Mouse (Mus musculus): ENCODE measurements around the gene Nabp1. TPM values are rescaled to one million over a fixed set of nuclear protein-coding genes. Genes with fewer than 3 reads are reported as not detected.
A peak's percentile ranks its signal among the peaks of the same experiment; 100 is the strongest.

Gene Nabp1
- polyA plus RNA-seq (2015; fragmentation: Nextera tagmentation; extraction: Ambion mirVana) = 37.7 and 42.6 TPM in 2 replicates

- ATAC-seq (replicated peaks; ENCODE audit: low FRiP score, low read depth) (peak; percentile 100), DNase-seq (ENCODE audit: low spot score) (peak; percentile 99)
- no peaks in the 10 kb centered on the region for H3K27me3 ChIP-seq (ENCODE audit: insufficient read depth, low read length)
- TF ChIP-seq CTCF (IDR thresholded peaks at IDR 0.05; ENCODE audit: low read depth) = peak; percentile 67
- H3K36me3 ChIP-seq (ENCODE audit: insufficient read depth, low read length) = no peaks in the 10 kb centered on the region
- H3K9me3 ChIP-seq (replicated peaks; ENCODE audit: low read length) = no peaks in the 10 kb centered on the region
- H3K27ac ChIP-seq = peak within 1 kb of the TSS; percentile 85
- H3K4me3 ChIP-seq (replicated peaks; ENCODE audit: low read depth, low read length) = peak within 1 kb of the TSS; percentile 55
- H3K9ac ChIP-seq (ENCODE audit: low read depth, low read length) = peak within 1 kb of the TSS; percentile 69
- 0 out of 2 replicates have a peak, but pooled peaks cover 4% of the 10 kb centered on the region for H3K4me1 ChIP-seq (replicated peaks; ENCODE audit: insufficient read depth, low read length)
- WGBS = under 1% methylated on average over 48 of the region's 51 CpGs
- H3K4me2 ChIP-seq (ENCODE audit: low read length) = peak within 1 kb of the TSS; percentile 97
These were observed at the start of gene Nabp1 for GRCm38 (mm10) chr1:51478262-51479026. Gene Nabp1 (minus strand): TSS chr1:51478425.

DNA sequence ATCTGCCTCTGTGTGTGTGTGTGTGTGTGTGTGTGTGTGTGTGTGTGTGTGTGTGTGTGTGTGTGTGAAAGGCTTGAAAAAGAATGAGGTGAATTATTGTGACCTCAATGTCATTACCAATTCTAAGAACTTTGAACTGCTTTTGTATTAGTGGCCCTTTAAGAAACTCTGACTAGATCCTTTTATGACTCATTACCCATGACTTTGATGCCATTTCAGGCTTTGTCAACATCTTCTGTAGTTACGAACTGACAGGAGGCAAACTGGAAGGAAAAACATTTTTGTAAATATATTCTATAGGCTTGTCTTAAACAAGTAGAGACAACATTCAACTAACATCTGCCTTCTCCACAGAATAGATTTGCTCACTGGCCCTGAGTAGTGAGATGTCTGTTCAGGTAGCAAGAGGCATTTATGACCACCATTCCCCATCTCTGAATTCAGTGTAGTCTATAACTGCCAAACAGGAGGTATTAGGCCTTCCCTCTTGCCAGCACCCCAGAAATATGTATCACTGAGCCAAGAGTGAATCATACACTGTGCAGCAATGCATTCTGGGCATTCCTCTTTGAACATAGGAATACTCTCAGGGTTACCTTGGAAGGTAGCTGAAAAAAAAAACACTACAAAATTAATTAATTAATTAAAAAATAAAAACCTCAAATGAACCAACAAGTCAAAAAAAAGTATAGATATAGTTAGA, 47.5 kb upstream of the Nabp1 start:
- H3K36me3 ChIP-seq (ENCODE audit: insufficient read depth, low read length) = no peaks in the 10 kb centered on the region
- 52% methylated on average over 1 of the region's 1 CpGs for WGBS
- no peak for TF ChIP-seq CTCF (IDR thresholded peaks at IDR 0.05; ENCODE audit: low read depth)
- no peak for ATAC-seq (replicated peaks; ENCODE audit: low FRiP score, low read depth)
- H3K27ac ChIP-seq = no peak overlapping the region
- H3K4me2 ChIP-seq (ENCODE audit: low read length) = no peak overlapping the region
- H3K4me3 ChIP-seq (replicated peaks; ENCODE audit: low read depth, low read length) = no peak overlapping the region
- H3K27me3 ChIP-seq (ENCODE audit: insufficient read depth, low read length) = no peaks in the 10 kb centered on the region
- H3K4me1 ChIP-seq (replicated peaks; ENCODE audit: insufficient read depth, low read length) = 0 out of 2 replicates have a peak, but pooled peaks cover 9% of the 10 kb centered on the region
- no peak overlapping the region for H3K9ac ChIP-seq (ENCODE audit: low read depth, low read length)
- H3K9me3 ChIP-seq (replicated peaks; ENCODE audit: low read length) = no peaks in the 10 kb centered on the region
- no peak for DNase-seq (ENCODE audit: low spot score)

DNA sequence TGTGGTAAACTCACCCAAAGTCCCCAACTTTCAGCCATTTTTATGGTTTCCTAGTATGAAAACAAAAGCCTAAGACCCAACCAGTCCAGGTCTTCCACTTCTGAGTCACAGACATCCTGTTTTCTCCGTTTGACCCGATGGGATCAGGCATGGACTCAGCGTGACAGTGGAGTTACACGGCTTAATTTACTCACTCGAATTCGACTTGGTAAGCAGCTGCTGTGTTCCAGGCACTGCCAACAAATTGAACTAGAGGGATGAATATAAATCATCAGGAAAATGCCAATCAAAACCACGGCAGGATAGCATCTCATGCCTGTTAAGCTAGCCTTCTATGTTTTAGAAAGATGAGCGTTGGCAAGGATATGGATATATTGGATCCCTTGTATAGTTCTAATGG, 43.4 kb upstream of the Nabp1 start:
- Histone ChIP-seq H3K36me3 (ENCODE audit: insufficient read depth, low read length) (no peaks in the 10 kb centered on the region), H3K27ac (no peak overlapping the region), H3K27me3 (ENCODE audit: insufficient read depth, low read length) (no peaks in the 10 kb centered on the region), H3K9ac (ENCODE audit: low read depth, low read length) (no peak overlapping the region), H3K4me1 (replicated peaks; ENCODE audit: insufficient read depth, low read length) (no peaks in the 10 kb centered on the region), H3K4me2 (ENCODE audit: low read length) (no peak overlapping the region), H3K9me3 (replicated peaks; ENCODE audit: low read length) (no peaks in the 10 kb centered on the region), H3K4me3 (replicated peaks; ENCODE audit: low read depth, low read length) (no peak overlapping the region)
- 79% methylated on average over 8 of the region's 8 CpGs for WGBS
- DNase-seq (ENCODE audit: low spot score) = no peak
- no peak for ATAC-seq (replicated peaks; ENCODE audit: low FRiP score, low read depth)
- TF ChIP-seq CTCF (IDR thresholded peaks at IDR 0.05; ENCODE audit: low read depth) = no peak

DNA sequence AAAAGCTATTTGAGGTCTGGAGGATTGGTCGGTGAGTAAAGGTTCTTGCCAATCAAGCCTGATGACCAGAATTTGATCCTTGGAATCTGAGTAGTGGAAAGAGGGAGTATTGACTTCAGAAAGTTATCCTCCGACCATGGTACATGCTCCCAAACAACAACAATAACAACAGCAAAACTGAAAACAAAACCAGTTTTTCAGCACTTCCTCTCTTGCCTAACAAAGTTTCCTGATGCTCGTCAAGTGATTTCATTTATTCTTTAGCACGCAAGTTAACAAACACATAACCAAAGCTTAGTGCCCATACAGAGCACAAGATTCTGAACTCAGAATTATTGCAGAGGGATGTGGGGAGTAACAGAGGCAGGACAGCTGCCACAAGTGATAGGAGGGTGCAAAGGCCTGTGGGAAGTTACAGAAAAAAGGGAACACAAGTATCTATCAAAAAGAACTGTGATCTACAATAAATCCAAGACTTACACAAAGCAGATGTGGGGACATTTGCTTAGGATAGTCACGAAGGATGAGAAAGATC, 42.1 kb upstream of the Nabp1 start:
- no peaks in the 10 kb centered on the region for H3K9me3 ChIP-seq (replicated peaks; ENCODE audit: low read length)
- no peak overlapping the region for H3K9ac ChIP-seq (ENCODE audit: low read depth, low read length)
- no peaks in the 10 kb centered on the region for H3K36me3 ChIP-seq (ENCODE audit: insufficient read depth, low read length)
- H3K27ac ChIP-seq = no peak overlapping the region
- no peak overlapping the region for H3K4me2 ChIP-seq (ENCODE audit: low read length)
- ATAC-seq (replicated peaks; ENCODE audit: low FRiP score, low read depth) = no peak
- no peak overlapping the region for H3K4me3 ChIP-seq (replicated peaks; ENCODE audit: low read depth, low read length)
- no peak for DNase-seq (ENCODE audit: low spot score)
- no peaks in the 10 kb centered on the region for H3K4me1 ChIP-seq (replicated peaks; ENCODE audit: insufficient read depth, low read length)
- TF ChIP-seq CTCF (IDR thresholded peaks at IDR 0.05; ENCODE audit: low read depth) = no peak
- no peaks in the 10 kb centered on the region for H3K27me3 ChIP-seq (ENCODE audit: insufficient read depth, low read length)
- WGBS = 68% methylated on average over 5 of the region's 5 CpGs

- ATAC-seq (replicated peaks; ENCODE audit: low FRiP score, low read depth) (no peak), DNase-seq (ENCODE audit: low spot score) (no peak)
- H3K27me3 ChIP-seq (ENCODE audit: insufficient read depth, low read length) = no peaks in the 10 kb centered on the region
- H3K27ac ChIP-seq = no peak overlapping the region
- no peak overlapping the region for H3K4me2 ChIP-seq (ENCODE audit: low read length)
- peaks cover 9% of the 10 kb centered on the region for H3K4me1 ChIP-seq (replicated peaks; ENCODE audit: insufficient read depth, low read length)
- H3K9ac ChIP-seq (ENCODE audit: low read depth, low read length) = no peak overlapping the region
- no peak overlapping the region for H3K4me3 ChIP-seq (replicated peaks; ENCODE audit: low read depth, low read length)
- H3K9me3 ChIP-seq (replicated peaks; ENCODE audit: low read length) = no peaks in the 10 kb centered on the region
- WGBS = 89% methylated on average over 3 of the region's 3 CpGs
- no peak for TF ChIP-seq CTCF (IDR thresholded peaks at IDR 0.05; ENCODE audit: low read depth)
- H3K36me3 ChIP-seq (ENCODE audit: insufficient read depth, low read length) = no peaks in the 10 kb centered on the region
These were observed 40.9 kb upstream of the Nabp1 start for GRCm38 (mm10) chr1:51519112-51519511.

DNA sequence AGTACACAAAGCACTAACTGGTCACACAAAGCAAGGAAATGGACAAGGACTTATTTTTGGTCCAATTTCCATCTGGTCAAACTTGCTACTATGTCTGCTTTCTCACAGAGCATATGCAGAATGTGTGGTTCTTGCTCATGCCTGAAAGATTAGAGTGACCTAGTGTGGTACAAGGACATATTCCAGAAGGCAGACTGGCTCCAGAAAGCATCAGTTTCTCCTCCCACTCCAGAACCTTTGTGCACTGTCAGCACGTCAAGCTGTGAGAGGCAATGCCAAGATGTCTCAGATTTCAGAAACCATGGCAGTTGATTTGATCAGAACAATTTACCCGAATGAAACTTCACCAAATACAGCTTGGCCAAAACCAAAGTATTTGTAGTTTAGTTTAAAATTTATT, 37.4 kb upstream of the Nabp1 start:
- Histone ChIP-seq H3K9me3 (replicated peaks; ENCODE audit: low read length) (no peaks in the 10 kb centered on the region), H3K9ac (ENCODE audit: low read depth, low read length) (no peak overlapping the region), H3K4me2 (ENCODE audit: low read length) (no peak overlapping the region), H3K27ac (peak overlapping the region; percentile 42; the same call in 1 of the 2 replicates), H3K4me1 (replicated peaks; ENCODE audit: insufficient read depth, low read length) (peaks cover 10% of the 10 kb centered on the region), H3K36me3 (ENCODE audit: insufficient read depth, low read length) (no peaks in the 10 kb centered on the region), H3K27me3 (ENCODE audit: insufficient read depth, low read length) (no peaks in the 10 kb centered on the region), H3K4me3 (replicated peaks; ENCODE audit: low read depth, low read length) (no peak overlapping the region)
- DNase-seq (ENCODE audit: low spot score) = no peak
- no peak for ATAC-seq (replicated peaks; ENCODE audit: low FRiP score, low read depth)
- 70% methylated on average over 2 of the region's 2 CpGs for WGBS
- TF ChIP-seq CTCF (IDR thresholded peaks at IDR 0.05; ENCODE audit: low read depth) = no peak
